Mouse (Mus musculus) G1E (cell line): ENCODE measurements around the gene Xpot. TPM values are rescaled to one million over a fixed set of nuclear protein-coding genes. Genes with fewer than 3 reads are reported as not detected.

Source experiments
- ATAC-seq: 2 replicates; pipeline ENCODE4 v1.8.0; 2016; ENCODE audit warnings: mild to moderate bottlenecking; ENCODE audit not compliant: insufficient number of reproducible peaks, poor library complexity, low FRiP score, severe bottlenecking; ENCODE audit errors: extremely low read depth
- DNase-seq: peaks from one replicate; pipeline ENCODE4 v3.0.0; 2012; ENCODE audit warnings: low spot score
- H3K27me3 ChIP-seq: 2 replicates; pipeline ENCODE4 v1.6.1; 2012; ENCODE audit warnings: mild to moderate bottlenecking, low read length, inconsistent platforms; ENCODE audit not compliant: insufficient read depth
- H3K36me3 ChIP-seq: replicated peaks from 2 replicates; pipeline ENCODE3; 2012; ENCODE audit warnings: mild to moderate bottlenecking, inconsistent platforms
- H3K4me1 ChIP-seq: 2 replicates; pipeline ENCODE4 v1.6.1; 2012; ENCODE audit warnings: low read depth, low read length, inconsistent platforms, mixed read lengths; ENCODE audit not compliant: insufficient read depth
- H3K4me3 ChIP-seq: 2 replicates; pipeline ENCODE4 v1.5.1; 2012; ENCODE audit warnings: low read depth, mild to moderate bottlenecking, inconsistent platforms, low read length, moderate library complexity, mixed read lengths
- H3K9me3 ChIP-seq: replicated peaks from 2 replicates; pipeline ENCODE4 v1.6.1; 2012; ENCODE audit warnings: inconsistent platforms
- CTCF ChIP-seq: IDR thresholded peaks from 2 replicates; pipeline ENCODE4 v1.5.1; 2012; ENCODE audit warnings: low read depth, low read length, inconsistent platforms, mixed read lengths
- GATA1 ChIP-seq: IDR thresholded peaks from 2 replicates; pipeline ENCODE4 v1.6.1; 2012; ENCODE audit warnings: borderline replicate concordance, low read length, inconsistent platforms, mixed read lengths
- GATA2 ChIP-seq: IDR thresholded peaks from 2 replicates; pipeline ENCODE4 v1.6.1; 2012; ENCODE audit warnings: low read depth, low read length, inconsistent platforms, borderline replicate concordance
- POLR2AphosphoS5 ChIP-seq: IDR thresholded peaks from 2 replicates; pipeline ENCODE4 v1.6.1; 2012; ENCODE audit warnings: low read depth, low read length, inconsistent platforms; ENCODE audit not compliant: insufficient replicate concordance
- TAL1 ChIP-seq: conservative IDR thresholded peaks from 2 replicates; pipeline ENCODE4 v1.6.1; 2012; ENCODE audit warnings: low read depth, low read length, inconsistent platforms, mixed read lengths
- polyA plus RNA-seq: library from polyadenylated mRNA; stranded (reverse); fragments of >175 nt; gene quantifications from 2 replicates; pipeline ENCODE4 v1.2.3, GENCODE M21; 2012
- total RNA-seq, 2 experiments: library from RNA; stranded (forward) in 1 of 2; stranded (reverse) in 1 of 2; fragments of 200-1000 nt in 1 of 2; fragments of >200 nt in 1 of 2; fragmentation: Nextera tagmentation in 1 of 2; gene quantifications; 2 replicates each; pipeline ENCODE4 v1.2.3; 2014 to 2017

The Xpot gene
- total and polyA plus RNA-seq, 3 experiments = 87.0 to 116 (median 110) TPM

DNA sequence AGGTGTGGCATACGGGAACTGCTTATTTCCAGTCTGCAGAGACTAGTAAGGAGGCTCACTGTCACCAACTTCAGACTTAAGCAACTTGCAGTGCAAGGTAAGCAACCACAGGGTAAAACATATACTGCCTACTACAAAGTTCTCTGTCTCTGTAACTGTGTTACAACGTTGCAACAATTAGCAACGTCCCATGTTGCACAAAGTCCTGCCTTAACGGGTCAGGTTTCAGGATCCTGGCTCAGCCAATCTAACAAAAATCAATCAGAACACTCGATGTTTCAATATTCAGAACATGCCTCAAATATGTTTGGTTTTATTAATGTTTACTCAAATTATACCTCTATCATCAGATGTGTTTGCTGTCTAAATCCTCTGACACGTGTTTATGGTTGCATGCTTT, 3.7 kb downstream of the Xpot start:
- H3K36me3 ChIP-seq = peaks cover 67% of the 10 kb centered on the region

DNA sequence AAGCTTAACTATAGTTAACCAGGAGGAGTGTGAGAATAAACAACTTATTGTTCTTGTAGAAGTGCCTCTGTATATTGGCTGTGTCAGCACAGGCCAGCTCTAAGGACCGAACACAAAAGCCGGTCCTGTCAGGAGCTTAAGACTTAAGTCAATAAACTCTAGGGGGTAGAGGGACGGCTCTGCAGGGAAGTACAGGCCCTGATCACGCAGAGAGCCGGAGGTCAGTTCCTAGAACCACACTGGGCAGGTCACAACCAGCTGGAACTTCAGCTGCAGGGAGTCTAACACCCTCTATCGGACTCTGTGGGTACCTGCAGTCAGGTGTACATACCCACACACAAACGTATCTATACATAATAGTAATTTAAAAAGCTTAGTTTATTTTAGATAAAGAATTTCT, 10.2 kb downstream of the Xpot start:
- no peaks in the 10 kb centered on the region; the same call in 1 of the 2 replicates for H3K4me1 ChIP-seq
- ATAC-seq (no peak), DNase-seq (no peak)
- TF ChIP-seq GATA1 (no peak), CTCF (no peak), TAL1 (no peak), POLR2AphosphoS5 (no peak), GATA2 (no peak)
- H3K4me3 ChIP-seq = no peak overlapping the region
- H3K27me3 ChIP-seq = no peaks in the 10 kb centered on the region
- peaks cover 96% of the 10 kb centered on the region for H3K36me3 ChIP-seq
- H3K9me3 ChIP-seq = no peaks in the 10 kb centered on the region

More for the DNA sequence above, 3.7 kb downstream of the Xpot start:
- ATAC-seq (no peak), DNase-seq (no peak)
- H3K27me3 ChIP-seq = no peaks in the 10 kb centered on the region
- no peak for TF ChIP-seq GATA1
- TF ChIP-seq POLR2AphosphoS5 = no peak
- no peak for TF ChIP-seq CTCF
- no peak for TF ChIP-seq TAL1
- no peak for TF ChIP-seq GATA2
- H3K9me3 ChIP-seq = no peaks in the 10 kb centered on the region
- H3K4me3 ChIP-seq = no peak overlapping the region
- H3K4me1 ChIP-seq = peaks cover 18% of the 10 kb centered on the region

DNA sequence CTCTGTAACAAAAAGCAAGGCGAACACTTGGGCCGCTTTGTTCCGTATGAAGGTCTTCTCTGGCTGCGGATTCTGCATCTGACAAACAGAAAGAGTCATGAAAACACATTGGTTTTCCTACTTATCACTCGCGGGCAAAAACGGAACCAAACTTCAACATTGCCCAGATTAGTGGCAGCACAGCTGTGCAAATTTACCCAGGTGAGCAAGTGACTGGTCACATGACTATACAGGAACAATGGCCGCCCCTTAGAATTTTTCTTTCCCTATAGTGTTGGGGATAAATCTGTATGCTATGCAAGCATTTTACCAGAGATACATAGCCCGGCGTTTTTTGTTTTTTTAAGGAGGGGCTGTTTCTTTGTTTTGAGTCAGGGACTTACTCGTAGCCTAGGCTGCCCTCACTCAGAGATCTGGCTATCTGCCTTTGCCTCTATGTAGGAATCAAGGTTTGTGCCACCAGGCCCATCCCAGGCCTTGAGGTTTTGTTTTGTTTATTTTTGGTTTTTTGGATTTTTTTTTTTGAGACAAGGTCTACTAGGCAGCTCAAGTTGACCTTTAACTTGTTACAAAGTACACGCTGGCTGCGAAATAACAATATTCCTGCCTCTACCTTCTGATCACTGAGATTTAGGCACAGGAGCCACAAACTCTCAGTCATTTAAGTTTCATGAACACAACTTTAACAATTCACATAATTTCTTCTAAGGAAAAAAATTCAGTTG, 10.8 kb downstream of the Xpot start:
- DNase-seq (no peak), ATAC-seq (no peak)
- no peaks in the 10 kb centered on the region for H3K9me3 ChIP-seq
- H3K36me3 ChIP-seq = peaks cover 96% of the 10 kb centered on the region
- no peak for TF ChIP-seq GATA1
- TF ChIP-seq CTCF = no peak
- no peak for TF ChIP-seq GATA2
- TF ChIP-seq TAL1 = no peak
- no peak for TF ChIP-seq POLR2AphosphoS5
- no peak overlapping the region for H3K4me3 ChIP-seq
- H3K4me1 ChIP-seq = no peaks in the 10 kb centered on the region; the same call in 1 of the 2 replicates
- no peaks in the 10 kb centered on the region for H3K27me3 ChIP-seq

DNA sequence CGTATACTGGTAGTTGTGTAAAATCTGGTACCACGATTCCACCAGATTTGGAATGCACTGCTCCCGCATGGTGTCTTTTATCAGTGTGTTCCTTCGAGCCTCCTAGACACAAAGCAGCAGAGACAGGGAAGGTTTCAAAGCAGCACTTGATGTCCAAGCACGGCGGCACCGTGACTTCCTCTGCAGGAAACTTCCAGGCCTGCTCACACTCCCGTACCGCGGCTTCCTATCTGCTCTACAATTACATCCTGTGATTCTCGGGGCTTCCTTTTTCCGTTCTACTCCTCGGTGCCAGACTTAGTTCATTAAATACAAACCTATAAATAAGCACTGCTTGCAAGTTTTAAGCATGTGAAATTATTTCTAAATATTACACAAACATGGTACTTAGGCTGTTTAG, 12.6 kb downstream of the Xpot start:
- Histone ChIP-seq H3K4me1 (no peaks in the 10 kb centered on the region), H3K9me3 (no peaks in the 10 kb centered on the region), H3K27me3 (no peaks in the 10 kb centered on the region), H3K36me3 (peaks cover 95% of the 10 kb centered on the region), H3K4me3 (no peak overlapping the region)
- DNase-seq (no peak), ATAC-seq (no peak)
- TF ChIP-seq GATA1 (no peak), TAL1 (no peak), POLR2AphosphoS5 (no peak), CTCF (no peak), GATA2 (no peak)

DNA sequence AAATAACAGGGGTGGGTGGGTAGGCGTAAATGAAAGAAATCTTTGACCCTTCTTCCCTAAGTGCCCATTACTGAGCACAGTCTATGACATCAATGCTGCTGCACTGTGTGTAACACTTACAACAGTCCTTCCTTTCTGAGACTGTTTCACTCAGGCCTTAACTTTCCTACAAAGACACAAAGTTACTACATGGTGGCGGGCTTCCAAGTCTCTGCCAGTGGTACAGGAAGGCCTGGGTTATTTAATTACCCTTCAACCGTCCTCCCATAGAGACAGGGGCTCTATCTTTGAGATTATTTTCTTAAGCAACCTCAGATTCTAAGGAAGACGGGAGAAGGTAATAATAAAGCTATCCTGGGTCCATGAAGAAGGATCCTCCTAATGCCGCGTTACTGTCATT, 13.7 kb downstream of the Xpot start:
- Histone ChIP-seq H3K9me3 (no peaks in the 10 kb centered on the region), H3K36me3 (peaks cover 95% of the 10 kb centered on the region)

DNA sequence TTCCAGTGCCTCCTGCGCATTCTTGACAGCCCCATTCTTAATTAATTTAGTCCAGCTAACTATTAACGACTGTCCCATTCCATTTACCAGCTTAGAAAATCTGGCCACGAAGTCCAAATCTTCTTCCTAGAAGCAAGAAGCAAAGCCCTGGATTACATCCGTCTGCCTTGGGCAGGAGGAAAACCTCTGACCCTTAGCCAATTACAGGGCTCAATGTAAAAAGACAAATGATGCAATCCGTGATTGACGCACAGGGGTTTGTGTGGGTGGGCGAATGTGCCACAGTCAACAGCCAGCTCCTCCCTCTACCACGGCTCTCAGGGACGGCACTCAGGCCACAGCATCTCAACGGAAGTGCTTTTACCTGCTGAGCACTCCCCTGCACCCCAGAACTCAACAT, 14.5 kb downstream of the Xpot start:
- Histone ChIP-seq H3K27me3 (no peaks in the 10 kb centered on the region), H3K9me3 (no peaks in the 10 kb centered on the region), H3K4me1 (peaks cover 2% of the 10 kb centered on the region; the same call in 1 of the 2 replicates), H3K4me3 (no peak overlapping the region), H3K36me3 (peaks cover 95% of the 10 kb centered on the region)
- TF ChIP-seq TAL1 (no peak), GATA2 (no peak), GATA1 (no peak), CTCF (no peak), POLR2AphosphoS5 (no peak)
- DNase-seq (no peak), ATAC-seq (no peak)

More for the DNA sequence above, 13.7 kb downstream of the Xpot start:
- Histone ChIP-seq H3K4me3 (no peak overlapping the region), H3K4me1 (peaks cover 2% of the 10 kb centered on the region; the same call in 1 of the 2 replicates), H3K27me3 (no peaks in the 10 kb centered on the region)
- ATAC-seq = no peak
- DNase-seq = no peak
- no peak for TF ChIP-seq POLR2AphosphoS5
- TF ChIP-seq TAL1 = no peak
- no peak for TF ChIP-seq GATA1
- TF ChIP-seq GATA2 = no peak
- TF ChIP-seq CTCF = no peak

DNA sequence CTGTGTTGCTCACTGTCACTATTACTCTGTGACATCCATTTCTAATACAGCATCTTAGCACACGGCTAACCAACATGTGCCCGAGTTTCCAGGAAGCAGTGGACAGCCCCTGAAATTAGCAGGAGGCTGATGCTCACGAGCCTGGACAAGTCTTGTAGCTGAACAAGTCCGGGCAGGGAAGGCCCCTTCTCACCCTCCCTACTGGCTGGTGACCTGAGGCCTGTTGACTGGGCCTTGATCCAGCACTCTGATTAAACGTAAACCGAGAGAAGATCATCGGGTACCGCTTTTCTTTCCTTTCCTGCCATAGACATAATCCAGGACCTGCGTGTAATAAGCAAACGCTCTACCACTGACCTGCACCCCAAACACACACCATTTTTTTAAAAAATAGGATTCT, 18.0 kb downstream of the Xpot start:
- DNase-seq = no peak
- peaks cover 7% of the 10 kb centered on the region for H3K4me1 ChIP-seq

More for the DNA sequence above, 18.0 kb downstream of the Xpot start:
- Histone ChIP-seq H3K9me3 (peaks cover 6% of the 10 kb centered on the region), H3K4me3 (no peak overlapping the region), H3K27me3 (no peaks in the 10 kb centered on the region), H3K36me3 (peaks cover 96% of the 10 kb centered on the region)
- ATAC-seq = no peak
- TF ChIP-seq GATA2 (no peak), CTCF (no peak)
